Mouse (Mus musculus): Measurements from ENCODE around the gene Lrrc36.

- TF ChIP-seq POLR2A (IDR thresholded peaks at IDR 0.05; ENCODE audit: borderline replicate concordance, extremely low read depth, low read depth, low read length) = no peak
- no peak for TF ChIP-seq CTCF (IDR thresholded peaks at IDR 0.05; ENCODE audit: insufficient read depth, low read length)
Measured at GRCm38 (mm10) chr8:105418992-105419391, 5.6 kb downstream of the Lrrc36 start.

Data from lung, adult 2 months (tissue).